Mouse (Mus musculus) midbrain, embryonic 16.5 days (tissue): Measurements from ENCODE around the gene Gm9736. TPM values are rescaled to one million over a fixed set of nuclear protein-coding genes. Genes with fewer than 3 reads are reported as not detected.
"Not testable (repeated sequence)": the region's sequence is repeated elsewhere in the genome, so short reads cannot be mapped to it uniquely, and the experiment has no call there.

Source experiments
- ATAC-seq: fragments of 200-750 bp; cut with Nextera tagmentation; 2 replicates; pipeline ENCODE4 v1.8.0; 2017; ENCODE audit warnings: moderate TSS enrichment
- H3K27ac ChIP-seq: fragments of 300-500 bp; sonication (generic); 2 replicates; pipeline ENCODE4 v1.5.1; 2014; ENCODE audit warnings: mild to moderate bottlenecking, low read length, mixed read lengths
- H3K27me3 ChIP-seq: fragments of 300-500 bp; sonication (generic); 2 replicates; pipeline ENCODE4 v1.6.1; 2014; ENCODE audit warnings: low read depth, low read length, mixed read lengths; ENCODE audit not compliant: control insufficient read depth, insufficient read depth
- H3K36me3 ChIP-seq: fragments of 300-500 bp; sonication (generic); 2 replicates; pipeline ENCODE4 v1.6.1; 2014; ENCODE audit warnings: mild to moderate bottlenecking, low read length, moderate library complexity, mixed read lengths; ENCODE audit not compliant: control insufficient read depth, insufficient read depth
- H3K4me1 ChIP-seq: fragments of 300-500 bp; sonication (generic); 2 replicates; pipeline ENCODE4 v1.6.1; 2014; ENCODE audit warnings: mild to moderate bottlenecking, low read length, mixed read lengths; ENCODE audit not compliant: control insufficient read depth, insufficient read depth
- H3K4me2 ChIP-seq: fragments of 300-500 bp; sonication (generic); 2 replicates; pipeline ENCODE4 v1.6.1; 2014; ENCODE audit warnings: mild to moderate bottlenecking, low read length, mixed read lengths
- H3K4me3 ChIP-seq: fragments of 300-500 bp; sonication (generic); 2 replicates; pipeline ENCODE4 v1.5.1; 2014; ENCODE audit warnings: low read depth, mild to moderate bottlenecking, low read length, moderate library complexity, mixed read lengths
- H3K9ac ChIP-seq: fragments of 300-500 bp; sonication (generic); 2 replicates; pipeline ENCODE4 v1.6.1; 2014; ENCODE audit warnings: low read depth, low read length, mixed read lengths
- H3K9me3 ChIP-seq: fragments of 300-500 bp; sonication (generic); replicated peaks from 2 replicates; pipeline ENCODE4 v1.6.1; 2014; ENCODE audit warnings: mild to moderate bottlenecking, low read length, mixed read lengths; ENCODE audit not compliant: control insufficient read depth, poor library complexity, severe bottlenecking
- WGBS: fragments of 180-500 bp; shearing (Covaris S2); extraction: QIAGEN DNeasy Blood & Tissue Kit; methylation state at CpG from one replicate; pipeline ENCODE4 v1.1.7; 2014; 5-methylcytosine and 5-hydroxymethylcytosine counted together
- polyA plus RNA-seq: library from polyadenylated mRNA; unstranded; fragments of >200 nt; fragmentation: Nextera tagmentation; extraction: Ambion mirVana; gene quantifications from 2 replicates; pipeline ENCODE4 v1.2.1, GENCODE M21; 2015

The Gm9736 gene
- polyA plus RNA-seq, 1 experiment from 2014 or later = not detected

- H3K4me2 ChIP-seq = no peak overlapping the region
- no peaks in the 10 kb centered on the region for H3K9me3 ChIP-seq
- no peak overlapping the region for H3K9ac ChIP-seq
- H3K27me3 ChIP-seq = no peaks in the 10 kb centered on the region
- no peaks in the 10 kb centered on the region for H3K4me1 ChIP-seq
- no peak for ATAC-seq
- WGBS = 91% methylated on average over 4 of the region's 4 CpGs
- H3K27ac ChIP-seq = no peak overlapping the region
- no peaks in the 10 kb centered on the region for H3K36me3 ChIP-seq
- no peak overlapping the region for H3K4me3 ChIP-seq
Observed at GRCm38 (mm10) chr10:77738929-77739328, 12.2 kb downstream of the Gm9736 start.

- Histone ChIP-seq H3K9me3 (no peaks in the 10 kb centered on the region), H3K27ac (no peak overlapping the region), H3K9ac (no peak overlapping the region), H3K4me3 (no peak overlapping the region), H3K4me1 (no peaks in the 10 kb centered on the region), H3K4me2 (no peak overlapping the region), H3K27me3 (no peaks in the 10 kb centered on the region), H3K36me3 (no peaks in the 10 kb centered on the region)
- ATAC-seq = no peak
- WGBS = 93% methylated on average over 1 of the region's 1 CpGs
Observed at GRCm38 (mm10) chr10:77735928-77736327, 15.2 kb downstream of the Gm9736 start.

- WGBS = 49% methylated on average over 4 of the region's 4 CpGs
- no peaks in the 10 kb centered on the region for H3K9me3 ChIP-seq
Observed at GRCm38 (mm10) chr10:77729241-77729640, 21.9 kb downstream of the Gm9736 start.

GRCm38 (mm10) chr10:77728280-77728679 lies 22.9 kb downstream of the Gm9736 start:
- no peaks in the 10 kb centered on the region for H3K36me3 ChIP-seq
- no peaks in the 10 kb centered on the region for H3K9me3 ChIP-seq
- ATAC-seq = no peak
- H3K4me1 ChIP-seq = no peaks in the 10 kb centered on the region
- WGBS = 72% methylated on average over 4 of the region's 4 CpGs
- no peak overlapping the region for H3K27ac ChIP-seq
- no peaks in the 10 kb centered on the region for H3K27me3 ChIP-seq
- H3K9ac ChIP-seq = no peak overlapping the region
- H3K4me2 ChIP-seq = no peak overlapping the region
- H3K4me3 ChIP-seq = no peak overlapping the region

More at GRCm38 (mm10) chr10:77729241-77729640, 21.9 kb downstream of the Gm9736 start:
- H3K4me3 ChIP-seq = no peak overlapping the region
- no peaks in the 10 kb centered on the region for H3K27me3 ChIP-seq
- no peak overlapping the region for H3K27ac ChIP-seq
- H3K4me2 ChIP-seq = no peak overlapping the region
- H3K4me1 ChIP-seq = no peaks in the 10 kb centered on the region
- ATAC-seq = no peak
- no peak overlapping the region for H3K9ac ChIP-seq
- H3K36me3 ChIP-seq = no peaks in the 10 kb centered on the region

- Histone ChIP-seq H3K36me3 (no peaks in the 10 kb centered on the region), H3K4me3 (no peak within 1 kb of the TSS), H3K9me3 (no peaks in the 10 kb centered on the region), H3K27me3 (no peaks in the 10 kb centered on the region), H3K4me1 (no peaks in the 10 kb centered on the region), H3K4me2 (no peak within 1 kb of the TSS), H3K9ac (no peak within 1 kb of the TSS), H3K27ac (no peak within 1 kb of the TSS)
- 42% methylated on average over 3 of the region's 3 CpGs for WGBS
- ATAC-seq = no peak
Observed at GRCm38 (mm10) chr10:77726186-77726585, 25.0 kb downstream of the Gm9736 start, which contains the start of gene Gm10100. Gene Gm10100 (plus strand): TSS chr10:77726486.

- WGBS = 82% methylated on average over 8 of the region's 8 CpGs
- Histone ChIP-seq H3K27ac (no peak overlapping the region), H3K36me3 (no peaks in the 10 kb centered on the region), H3K4me2 (no peak overlapping the region), H3K4me1 (no peaks in the 10 kb centered on the region), H3K9me3 (no peaks in the 10 kb centered on the region), H3K4me3 (no peak overlapping the region), H3K27me3 (no peaks in the 10 kb centered on the region), H3K9ac (no peak overlapping the region)
- no peak for ATAC-seq
Observed at GRCm38 (mm10) chr10:77724855-77725254, 26.3 kb downstream of the Gm9736 start.

GRCm38 (mm10) chr10:77720299-77720698 lies 30.9 kb downstream of the Gm9736 start, which contains the start of gene Krtap12-1:
Gene Krtap12-1 (plus strand): TSS chr10:77720599.
- not testable (repeated sequence) for ATAC-seq, H3K4me3 ChIP-seq, H3K27me3 ChIP-seq, H3K36me3 ChIP-seq, H3K9ac ChIP-seq, H3K9me3 ChIP-seq, H3K27ac ChIP-seq, H3K4me2 ChIP-seq, H3K4me1 ChIP-seq
- WGBS = 87% methylated on average over 1 of the region's 1 CpGs

- Histone ChIP-seq H3K27me3 (no peaks in the 10 kb centered on the region), H3K36me3 (no peaks in the 10 kb centered on the region), H3K4me3 (no peak within 1 kb of the TSS), H3K27ac (no peak within 1 kb of the TSS), H3K4me1 (no peaks in the 10 kb centered on the region), H3K9me3 (no peaks in the 10 kb centered on the region), H3K4me2 (no peak within 1 kb of the TSS), H3K9ac (no peak within 1 kb of the TSS)
- ATAC-seq = no peak
- WGBS = 92% methylated on average over 1 of the region's 1 CpGs
Observed at GRCm38 (mm10) chr10:77715507-77715906, 35.6 kb downstream of the Gm9736 start, which contains the start of gene Gm10142. Gene Gm10142 (plus strand): TSS chr10:77715807.

GRCm38 (mm10) chr10:77713734-77714133 lies 37.4 kb downstream of the Gm9736 start:
- no peaks in the 10 kb centered on the region for H3K4me1 ChIP-seq
- H3K27me3 ChIP-seq = no peaks in the 10 kb centered on the region
- 75% methylated on average over 4 of the region's 4 CpGs for WGBS
- ATAC-seq = no peak
- H3K27ac ChIP-seq = no peak overlapping the region
- no peak overlapping the region for H3K9ac ChIP-seq
- no peak overlapping the region for H3K4me3 ChIP-seq
- H3K4me2 ChIP-seq = no peak overlapping the region
- no peaks in the 10 kb centered on the region for H3K9me3 ChIP-seq
- H3K36me3 ChIP-seq = no peaks in the 10 kb centered on the region
